Mouse (Mus musculus) midbrain, embryonic 14.5 days (tissue): ENCODE measurements around the gene Ahsa1. TPM values are rescaled to one million over a fixed set of nuclear protein-coding genes. Genes with fewer than 3 reads are reported as not detected.

Experiments used
- ATAC-seq: fragments of 200-750 bp; cut with Nextera tagmentation; 2 replicates; pipeline ENCODE4 v1.8.0; 2017; ENCODE audit warnings: moderate number of reproducible peaks, moderate library complexity; ENCODE audit not compliant: low FRiP score, low TSS enrichment
- DNase-seq: peaks from one replicate; pipeline ENCODE4 v3.0.0-alpha.2; 2015
- H3K27ac ChIP-seq: fragments of 300-500 bp; sonication (generic); replicated peaks from 2 replicates; pipeline ENCODE4 v1.5.1; 2014; ENCODE audit warnings: mild to moderate bottlenecking, low read depth, low read length, moderate library complexity
- H3K27me3 ChIP-seq: fragments of 300-500 bp; sonication (generic); 2 replicates; pipeline ENCODE4 v1.6.1; 2014; ENCODE audit warnings: low read length, control low read depth, mixed read lengths; ENCODE audit not compliant: control insufficient read depth, insufficient read depth
- H3K36me3 ChIP-seq: fragments of 300-500 bp; sonication (generic); 2 replicates; pipeline ENCODE4 v1.6.1; 2014; ENCODE audit warnings: low read length, control low read depth; ENCODE audit not compliant: control insufficient read depth, insufficient read depth
- H3K4me1 ChIP-seq: fragments of 300-500 bp; sonication (generic); 2 replicates; pipeline ENCODE4 v1.6.1; 2014; ENCODE audit warnings: mild to moderate bottlenecking, antibody characterized with exemption, low read length, control low read depth; ENCODE audit not compliant: control insufficient read depth, insufficient read depth
- H3K4me2 ChIP-seq: fragments of 300-500 bp; sonication (generic); 2 replicates; pipeline ENCODE4 v1.6.1; 2014; ENCODE audit warnings: mild to moderate bottlenecking, low read length, moderate library complexity
- H3K4me3 ChIP-seq: fragments of 300-500 bp; sonication (generic); replicated peaks from 2 replicates; pipeline ENCODE4 v1.5.1; 2014; ENCODE audit warnings: low read depth, low read length
- H3K9ac ChIP-seq: fragments of 300-500 bp; sonication (generic); replicated peaks from 2 replicates; pipeline ENCODE4 v1.6.1; 2014; ENCODE audit warnings: mild to moderate bottlenecking, low read length, moderate library complexity
- H3K9me3 ChIP-seq: fragments of 300-500 bp; sonication (generic); 2 replicates; pipeline ENCODE4 v1.6.1; 2016; ENCODE audit warnings: low read length, control low read depth, mixed read lengths; ENCODE audit not compliant: control insufficient read depth
- WGBS: fragments of 180-500 bp; shearing (Covaris S2); extraction: QIAGEN DNeasy Blood & Tissue Kit; methylation state at CpG from one replicate; pipeline ENCODE4 v1.1.7; 2014; 5-methylcytosine and 5-hydroxymethylcytosine counted together
- polyA plus RNA-seq: library from polyadenylated mRNA; unstranded; fragments of >200 nt; fragmentation: Nextera tagmentation; extraction: Ambion mirVana; gene quantifications from 2 replicates; pipeline ENCODE4 v1.2.1, GENCODE M21; 2014

The Ahsa1 gene
- 176 and 180 TPM in 2 replicates for polyA plus RNA-seq

DNA sequence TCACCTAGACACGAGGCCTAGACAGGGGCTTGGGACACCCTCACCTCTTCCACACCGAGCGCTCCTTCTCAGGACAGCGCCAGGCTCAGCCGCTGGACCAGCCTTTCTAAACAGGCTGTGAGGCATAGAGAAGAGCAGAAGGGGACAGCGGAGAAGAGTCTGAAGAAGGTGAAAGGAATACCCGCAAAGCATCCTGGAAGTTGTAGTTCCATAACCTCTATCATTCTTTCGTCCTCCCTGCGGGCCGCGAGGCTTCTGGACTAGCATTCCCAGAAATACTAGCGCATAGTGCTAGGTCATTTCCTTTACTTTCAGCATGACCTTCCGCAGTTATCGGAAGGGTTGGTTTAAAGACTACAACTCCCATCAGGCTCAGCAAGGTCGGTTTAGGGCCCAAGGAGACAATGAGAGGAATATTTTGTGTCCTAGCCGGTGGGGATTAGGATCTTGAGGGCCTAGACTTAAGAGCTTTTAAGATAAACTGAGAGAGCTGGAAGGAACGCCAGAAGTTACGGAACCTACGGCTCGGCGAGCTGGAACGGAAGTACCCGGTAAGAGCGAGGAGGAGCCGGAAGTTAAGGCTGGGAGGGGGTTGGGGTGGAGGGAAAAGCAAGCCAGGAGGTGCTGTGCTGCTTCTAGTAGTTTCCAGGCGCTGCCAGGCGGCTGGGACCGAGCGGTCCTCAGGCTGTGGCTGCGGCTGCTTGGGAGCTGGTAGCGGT, at the start of gene Ahsa1, which contains the start of gene Vipas39:
TSS of gene Ahsa1 (plus strand) at position 372 of the 719 bp plus-strand sequence.
TSS of gene Vipas39 (minus strand) at position 149 of the 719 bp plus-strand sequence.
- ATAC-seq, result peak; percentile 96
- peak; percentile 98 for DNase-seq
- peak within 1 kb of the TSS; percentile 78 for H3K9ac ChIP-seq
- no peaks in the 10 kb centered on the region for H3K9me3 ChIP-seq
- H3K27me3 ChIP-seq, result no peaks in the 10 kb centered on the region
- H3K36me3 ChIP-seq, result peaks cover 47% of the 10 kb centered on the region
- peak within 1 kb of the TSS; percentile 87 for H3K27ac ChIP-seq
- WGBS, result under 1% methylated on average over 31 of the region's 31 CpGs
- H3K4me2 ChIP-seq, result peak within 1 kb of the TSS; percentile 95
- H3K4me1 ChIP-seq, result peaks cover 20% of the 10 kb centered on the region
- H3K4me3 ChIP-seq, result peak within 1 kb of the TSS; percentile 71

DNA sequence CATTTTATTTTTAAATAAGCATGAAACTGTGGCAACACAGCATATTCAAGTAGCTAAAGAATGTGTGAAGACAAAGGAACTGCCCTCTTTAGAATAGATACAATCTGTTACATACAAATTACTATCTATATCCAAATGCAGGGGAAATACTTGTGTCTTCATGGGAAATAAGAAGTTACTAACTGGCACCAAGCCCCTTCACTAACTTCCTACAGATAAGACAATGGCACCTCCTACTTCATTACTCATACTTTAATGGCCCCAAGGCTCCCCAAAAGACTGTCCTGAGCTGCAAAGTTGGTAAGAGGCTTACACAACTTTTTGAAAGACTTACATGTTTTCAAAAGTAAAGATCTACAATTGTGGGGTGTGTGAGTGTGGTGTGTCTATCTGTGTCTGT, 48.7 kb upstream of the Ahsa1 start:
- no peak for DNase-seq
- H3K36me3 ChIP-seq, result no peaks in the 10 kb centered on the region
- H3K9ac ChIP-seq, result no peak overlapping the region
- H3K27me3 ChIP-seq, result no peaks in the 10 kb centered on the region
- H3K4me2 ChIP-seq, result no peak overlapping the region
- no peak overlapping the region for H3K4me3 ChIP-seq
- H3K4me1 ChIP-seq, result no peaks in the 10 kb centered on the region
- no peak overlapping the region for H3K27ac ChIP-seq
- no peaks in the 10 kb centered on the region for H3K9me3 ChIP-seq
- no peak for ATAC-seq

DNA sequence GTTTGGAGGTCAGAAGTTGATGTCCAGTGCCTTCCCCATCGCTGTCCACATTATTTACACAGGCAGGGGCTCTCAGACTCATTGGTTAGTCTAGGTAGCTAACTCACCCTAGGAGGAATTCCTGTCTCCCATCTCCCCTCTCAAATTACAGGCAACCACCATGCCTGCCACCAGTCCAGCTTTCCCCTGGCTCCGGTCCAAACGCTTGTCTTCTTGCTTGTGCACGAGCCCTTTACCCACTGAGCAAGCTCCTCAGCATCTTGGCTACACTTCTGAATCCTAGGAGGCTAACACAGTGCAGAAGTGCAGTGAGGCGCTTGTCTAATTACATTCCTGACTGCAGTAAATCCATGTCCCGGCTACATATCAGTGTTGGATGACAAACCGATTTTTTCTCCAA, 46.9 kb upstream of the Ahsa1 start:
- Histone ChIP-seq H3K9me3 (no peaks in the 10 kb centered on the region), H3K4me1 (no peaks in the 10 kb centered on the region), H3K27ac (no peak overlapping the region), H3K27me3 (no peaks in the 10 kb centered on the region), H3K36me3 (no peaks in the 10 kb centered on the region), H3K4me2 (no peak overlapping the region), H3K9ac (no peak overlapping the region), H3K4me3 (no peak overlapping the region)
- WGBS, result 67% methylated on average over 7 of the region's 7 CpGs
- no peak for ATAC-seq
- peak; percentile 58 for DNase-seq

DNA sequence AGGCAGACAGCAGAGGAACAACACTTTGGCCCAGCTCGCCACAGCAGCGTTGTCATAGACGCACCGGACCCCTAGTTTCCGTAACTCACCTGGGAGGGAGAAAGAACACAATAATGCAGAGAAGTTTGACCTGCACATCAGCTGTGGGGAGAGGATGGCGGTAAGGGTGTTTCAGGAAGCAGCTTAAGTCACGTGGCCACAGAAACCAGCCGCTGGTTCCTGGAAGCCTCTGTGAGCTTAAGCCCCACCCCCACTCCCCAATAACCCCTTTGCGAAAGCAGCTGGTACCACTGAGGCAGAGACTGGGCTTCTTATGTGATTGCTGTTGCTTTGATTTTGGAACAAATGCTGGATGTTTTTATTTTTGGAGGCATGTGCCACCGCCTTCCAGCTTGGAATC, 41.3 kb upstream of the Ahsa1 start:
- Histone ChIP-seq H3K9me3 (no peaks in the 10 kb centered on the region; the same call in 1 of the 2 replicates), H3K4me1 (no peaks in the 10 kb centered on the region), H3K27me3 (no peaks in the 10 kb centered on the region), H3K36me3 (no peaks in the 10 kb centered on the region), H3K27ac (no peak overlapping the region), H3K9ac (no peak overlapping the region), H3K4me3 (no peak overlapping the region), H3K4me2 (no peak overlapping the region)
- ATAC-seq (no peak), DNase-seq (no peak)
- WGBS, result 78% methylated on average over 10 of the region's 10 CpGs

DNA sequence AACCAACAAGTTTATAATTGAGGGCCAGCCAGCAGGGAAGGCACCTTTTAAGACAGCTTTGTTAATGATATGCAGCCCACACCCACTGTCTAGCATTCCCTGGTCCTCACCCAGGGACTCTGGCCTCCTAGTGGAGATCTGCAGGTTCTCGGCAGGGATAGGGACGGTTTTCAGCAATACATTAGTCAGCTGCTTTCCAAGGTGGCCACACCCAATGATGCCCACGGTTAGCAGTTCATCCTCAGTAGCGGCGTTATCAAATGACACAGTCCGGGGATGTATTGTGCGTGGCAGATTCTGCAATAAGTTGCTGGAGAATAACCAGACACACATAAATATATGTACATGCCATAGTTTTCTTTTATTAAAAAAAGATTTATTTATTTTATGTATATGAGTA, 39.5 kb upstream of the Ahsa1 start:
- H3K27me3 ChIP-seq, result no peaks in the 10 kb centered on the region
- H3K27ac ChIP-seq, result no peak overlapping the region
- H3K9ac ChIP-seq, result no peak overlapping the region
- H3K36me3 ChIP-seq, result no peaks in the 10 kb centered on the region
- H3K9me3 ChIP-seq, result no peaks in the 10 kb centered on the region; the same call in 1 of the 2 replicates
- ATAC-seq, result no peak
- H3K4me1 ChIP-seq, result no peaks in the 10 kb centered on the region
- no peak overlapping the region for H3K4me2 ChIP-seq
- no peak overlapping the region for H3K4me3 ChIP-seq
- no peak for DNase-seq
- WGBS, result 75% methylated on average over 7 of the region's 7 CpGs

DNA sequence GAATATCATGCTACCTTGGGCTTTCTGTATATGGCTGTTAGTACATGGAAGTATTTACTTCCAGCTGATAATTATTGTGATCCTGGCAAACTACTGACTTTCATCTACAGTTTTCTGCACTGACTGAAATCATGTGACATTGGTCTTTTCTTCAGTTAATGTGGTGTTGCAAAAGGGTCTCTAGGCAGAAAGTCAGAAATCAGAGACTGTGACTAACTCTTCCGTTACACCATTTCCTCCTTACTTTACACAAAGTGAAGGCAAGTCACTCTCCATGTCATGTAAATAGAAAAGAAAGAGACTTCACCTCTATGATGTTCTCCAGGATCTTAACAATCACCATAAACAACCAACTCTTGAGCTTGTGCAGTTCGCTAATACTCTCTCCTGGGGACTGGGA, 36.6 kb upstream of the Ahsa1 start:
- no peak overlapping the region for H3K4me3 ChIP-seq
- no peak overlapping the region for H3K4me2 ChIP-seq
- H3K27ac ChIP-seq, result no peak overlapping the region
- H3K4me1 ChIP-seq, result no peaks in the 10 kb centered on the region
- DNase-seq, result no peak
- H3K36me3 ChIP-seq, result no peaks in the 10 kb centered on the region
- H3K9ac ChIP-seq, result no peak overlapping the region
- no peaks in the 10 kb centered on the region; the same call in 1 of the 2 replicates for H3K9me3 ChIP-seq
- no peak for ATAC-seq
- 90% methylated on average over 2 of the region's 2 CpGs for WGBS
- no peaks in the 10 kb centered on the region for H3K27me3 ChIP-seq

DNA sequence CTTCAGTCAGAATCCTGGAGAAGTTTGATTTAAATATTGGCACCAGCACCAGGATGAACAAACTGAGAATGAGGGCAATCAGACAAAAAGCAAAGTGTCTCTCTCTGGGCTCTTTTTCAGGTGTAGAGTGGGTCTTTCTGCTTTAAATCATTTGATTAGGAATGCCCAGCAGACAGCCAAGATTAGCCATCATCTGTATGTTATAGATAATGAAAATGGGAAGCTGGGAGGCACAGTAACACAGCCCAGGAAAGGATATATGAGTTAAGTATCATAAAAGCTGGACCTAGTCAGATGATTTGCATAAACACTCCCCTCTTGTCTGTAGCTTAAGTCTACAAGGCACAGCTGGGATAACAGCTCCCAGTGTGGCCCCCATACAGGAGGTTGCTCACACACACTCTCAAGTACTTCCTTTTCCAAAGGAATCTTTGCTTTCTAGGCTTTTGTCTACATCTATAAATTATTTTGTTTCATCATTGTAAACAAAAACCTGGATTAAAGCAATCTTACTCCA, 35.8 kb upstream of the Ahsa1 start:
- no peak for DNase-seq
- H3K4me3 ChIP-seq, result no peak overlapping the region
- H3K4me1 ChIP-seq, result no peaks in the 10 kb centered on the region
- no peaks in the 10 kb centered on the region; the same call in 1 of the 2 replicates for H3K9me3 ChIP-seq
- H3K9ac ChIP-seq, result no peak overlapping the region
- H3K4me2 ChIP-seq, result no peak overlapping the region
- H3K36me3 ChIP-seq, result no peaks in the 10 kb centered on the region
- ATAC-seq, result no peak
- no peak overlapping the region for H3K27ac ChIP-seq
- no peaks in the 10 kb centered on the region for H3K27me3 ChIP-seq

DNA sequence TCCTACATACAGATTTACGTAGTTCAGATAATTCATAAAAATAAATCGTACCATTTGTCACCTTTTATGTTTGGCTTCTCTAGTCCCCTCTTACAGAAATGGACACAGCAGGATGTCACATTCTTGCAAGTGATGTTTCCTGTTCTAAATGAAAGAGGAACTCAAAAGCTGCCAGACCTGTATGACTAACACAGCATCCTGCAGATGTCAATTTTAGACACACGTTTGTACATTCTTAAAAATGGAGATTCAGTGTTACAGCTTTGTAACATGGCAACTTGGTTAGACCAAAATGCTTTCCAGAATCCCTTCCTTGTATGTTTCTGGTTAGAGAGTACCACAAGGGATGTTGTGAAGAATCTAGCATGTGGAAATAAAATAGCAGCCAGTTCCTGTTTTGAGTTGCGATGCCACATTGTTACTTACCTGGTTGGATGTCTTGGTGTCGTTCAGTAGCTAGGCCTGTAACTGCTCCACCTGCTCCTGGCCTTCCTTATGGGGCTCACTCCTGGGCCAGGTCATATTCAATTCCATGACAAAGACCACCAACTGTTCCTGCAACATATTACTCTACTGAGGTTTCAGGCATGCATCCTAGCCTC, 29.3 kb upstream of the Ahsa1 start:
- DNase-seq, result no peak
- H3K4me1 ChIP-seq, result no peaks in the 10 kb centered on the region
- H3K4me2 ChIP-seq, result no peak overlapping the region
- H3K36me3 ChIP-seq, result peaks cover 42% of the 10 kb centered on the region
- no peaks in the 10 kb centered on the region for H3K27me3 ChIP-seq
- WGBS, result 90% methylated on average over 5 of the region's 5 CpGs
- H3K9ac ChIP-seq, result no peak overlapping the region
- no peak for ATAC-seq
- H3K9me3 ChIP-seq, result no peaks in the 10 kb centered on the region
- no peak overlapping the region for H3K4me3 ChIP-seq
- H3K27ac ChIP-seq, result no peak overlapping the region

DNA sequence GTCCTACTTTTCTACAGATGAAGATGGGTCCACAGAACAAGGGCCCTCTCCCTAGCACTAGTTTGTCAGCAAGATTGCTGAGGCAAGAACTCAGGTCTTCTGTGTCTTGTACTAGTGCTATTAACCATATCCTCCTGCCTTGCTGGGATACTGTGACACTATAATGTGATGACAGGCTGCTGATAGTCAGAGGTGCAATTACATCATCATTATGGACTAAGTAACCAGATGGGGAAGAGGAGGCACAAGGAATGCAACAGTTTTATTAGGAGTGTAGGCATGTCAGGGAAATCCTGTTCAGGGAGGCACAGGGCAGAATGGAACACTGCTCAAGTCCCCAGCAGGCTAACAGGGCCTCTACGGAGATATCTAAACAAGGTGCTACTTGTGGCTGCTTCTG, 27.6 kb upstream of the Ahsa1 start, which contains the start of gene Noxred1:
TSS of gene Noxred1 (minus strand) at position 101 of the 400 bp plus-strand sequence.
- Histone ChIP-seq H3K27me3 (no peaks in the 10 kb centered on the region), H3K27ac (no peak within 1 kb of the TSS), H3K4me3 (no peak within 1 kb of the TSS), H3K4me2 (no peak within 1 kb of the TSS), H3K4me1 (no peaks in the 10 kb centered on the region), H3K36me3 (peaks cover 55% of the 10 kb centered on the region), H3K9ac (no peak within 1 kb of the TSS), H3K9me3 (no peaks in the 10 kb centered on the region)
- DNase-seq (no peak), ATAC-seq (no peak)
- 100% methylated on average over 1 of the region's 1 CpGs for WGBS
